Mouse (Mus musculus) CH12.LX (cell line): ENCODE results near the gene Tradd. TPM values are rescaled to one million over a fixed set of nuclear protein-coding genes. Genes with fewer than 3 reads are reported as not detected.

ENCODE experiments used
- DNase-seq: peaks from one replicate; pipeline ENCODE4 v3.0.0-alpha.2; 2013; ENCODE audit errors: extremely low read depth
- H3K27ac ChIP-seq: 2 replicates; pipeline ENCODE4 v1.5.1; 2012; ENCODE audit warnings: low read depth, mild to moderate bottlenecking, control low read depth, moderate library complexity; ENCODE audit not compliant: insufficient read depth
- H3K27me3 ChIP-seq: replicated peaks from 2 replicates; pipeline ENCODE3; 2012; ENCODE audit warnings: inconsistent platforms
- H3K36me3 ChIP-seq, 2 experiments: replicated peaks in 1 of 2; 2 replicates each; pipeline versions ENCODE3 to v1.6.1; 2012; ENCODE audit warnings: inconsistent platforms in 1 of 2, low read length in 1 of 2, mild to moderate bottlenecking in 1 of 2, mixed read lengths in 1 of 2, moderate library complexity in 1 of 2; ENCODE audit not compliant: control insufficient read depth in 1 of 2, insufficient read depth in 1 of 2
- H3K4me1 ChIP-seq, 2 experiments: 2 replicates each; pipeline ENCODE4 v1.6.1; 2012; ENCODE audit warnings: inconsistent platforms in 1 of 2, moderate library complexity in 1 of 2; ENCODE audit not compliant: insufficient read depth in 2 of 2, control insufficient read depth in 1 of 2
- H3K4me2 ChIP-seq: 2 replicates; pipeline ENCODE4 v1.6.1; 2012; ENCODE audit warnings: low read depth, mild to moderate bottlenecking, control low read depth; ENCODE audit not compliant: poor library complexity, insufficient read depth, severe bottlenecking
- H3K4me3 ChIP-seq, 3 experiments: fragments of 150-350 bp in 1 of 3; sonication (generic) in 1 of 3; replicated peaks in 1 of 3; 2 replicates each; pipeline versions ENCODE3 to v1.5.1; 2011 to 2012; ENCODE audit warnings: low read depth in 2 of 3, low read length in 2 of 3, mild to moderate bottlenecking in 2 of 3, moderate library complexity in 2 of 3, control low read depth in 1 of 3, improper control_type of control experiment in 1 of 3, inconsistent platforms in 1 of 3, mixed read lengths in 1 of 3; ENCODE audit not compliant: poor library complexity in 1 of 3
- H3K79me2 ChIP-seq: replicated peaks from 2 replicates; pipeline ENCODE4 v1.6.1; 2012; ENCODE audit warnings: mild to moderate bottlenecking, moderate library complexity; ENCODE audit not compliant: control insufficient read depth, poor library complexity, insufficient read depth, severe bottlenecking; ENCODE audit errors: extremely low read depth
- H3K9ac ChIP-seq: 2 replicates; pipeline ENCODE4 v1.6.1; 2012; ENCODE audit warnings: low read depth, mild to moderate bottlenecking, control low read depth, moderate library complexity; ENCODE audit not compliant: insufficient read depth
- H3K9me3 ChIP-seq: replicated peaks from 2 replicates; pipeline ENCODE3; 2012; ENCODE audit warnings: low read length, inconsistent platforms, mixed read lengths
- BHLHE40 ChIP-seq: IDR thresholded peaks from 2 replicates; pipeline ENCODE4 v1.6.1; 2011; ENCODE audit warnings: mild to moderate bottlenecking, low read depth, low read length, improper control_type of control experiment
- CHD2 ChIP-seq: IDR thresholded peaks from 2 replicates; pipeline ENCODE4 v1.6.1; 2011; ENCODE audit warnings: low read length, improper control_type of control experiment
- CTCF ChIP-seq, 2 experiments: IDR thresholded peaks in 1 of 2; conservative IDR thresholded peaks in 1 of 2; 2 replicates each; pipeline ENCODE4 v1.5.1; 2011 to 2012; ENCODE audit warnings: low read depth in 2 of 2, low read length in 2 of 2, improper control_type of control experiment in 1 of 2, inconsistent platforms in 1 of 2, mild to moderate bottlenecking in 1 of 2, moderate library complexity in 1 of 2
- ELF1 ChIP-seq: IDR thresholded peaks from 2 replicates; pipeline ENCODE4 v1.6.1; 2014; ENCODE audit warnings: low read depth, mild to moderate bottlenecking, inconsistent platforms, low read length, improper control_type of control experiment
- GABPA ChIP-seq: IDR thresholded peaks from 2 replicates; pipeline ENCODE4 v1.6.1; 2012; ENCODE audit warnings: low read depth, low read length, improper control_type of control experiment, inconsistent platforms; ENCODE audit not compliant: insufficient replicate concordance
- HCFC1 ChIP-seq: IDR thresholded peaks from 2 replicates; pipeline ENCODE4 v1.6.1; 2012; ENCODE audit warnings: low read depth, mild to moderate bottlenecking, inconsistent platforms, low read length, improper control_type of control experiment
- IRF4 ChIP-seq: IDR thresholded peaks from 2 replicates; pipeline ENCODE4 v1.6.1; 2014; ENCODE audit warnings: low read depth, mild to moderate bottlenecking, inconsistent platforms, low read length, improper control_type of control experiment
- JUN ChIP-seq: IDR thresholded peaks from 2 replicates; pipeline ENCODE4 v1.6.1; 2011; ENCODE audit warnings: low read depth, mild to moderate bottlenecking, low read length, improper control_type of control experiment, moderate library complexity; ENCODE audit not compliant: insufficient read depth
- KAT2A ChIP-seq: IDR thresholded peaks from 2 replicates; pipeline ENCODE4 v1.6.1; 2012; ENCODE audit warnings: low read length, improper control_type of control experiment, inconsistent platforms; ENCODE audit not compliant: insufficient replicate concordance
- MAFK ChIP-seq: IDR thresholded peaks from 2 replicates; pipeline ENCODE4 v1.6.1; 2011; ENCODE audit warnings: low read length, improper control_type of control experiment; ENCODE audit not compliant: insufficient replicate concordance
- MAX ChIP-seq: IDR thresholded peaks from 2 replicates; pipeline ENCODE4 v1.6.1; 2011; ENCODE audit warnings: low read length, improper control_type of control experiment
- MAZ ChIP-seq: IDR thresholded peaks from 2 replicates; pipeline ENCODE4 v1.6.1; 2012; ENCODE audit warnings: low read depth, mild to moderate bottlenecking, inconsistent platforms, low read length, improper control_type of control experiment, moderate library complexity
- MXI1 ChIP-seq: IDR thresholded peaks from 2 replicates; pipeline ENCODE4 v1.6.1; 2011; ENCODE audit warnings: mild to moderate bottlenecking, low read depth, low read length, improper control_type of control experiment
- MYC ChIP-seq: IDR thresholded peaks from 2 replicates; pipeline ENCODE4 v1.6.1; 2011; ENCODE audit warnings: low read depth, mild to moderate bottlenecking, improper control_type of control experiment, low read length
- NELFE ChIP-seq: IDR thresholded peaks from 2 replicates; pipeline ENCODE4 v1.6.1; 2011; ENCODE audit warnings: low read depth, low read length, improper control_type of control experiment
- POLR2A ChIP-seq: IDR thresholded peaks from 2 replicates; pipeline ENCODE4 v1.6.1; 2011; ENCODE audit warnings: low read depth, mild to moderate bottlenecking, improper control_type of control experiment, low read length
- POLR2AphosphoS2 ChIP-seq: IDR thresholded peaks from 2 replicates; pipeline ENCODE4 v1.6.1; 2011; ENCODE audit warnings: low read depth, low read length, improper control_type of control experiment
- RAD21 ChIP-seq: IDR thresholded peaks from 2 replicates; pipeline ENCODE4 v1.6.1; 2011; ENCODE audit warnings: low read depth, mild to moderate bottlenecking, low read length, improper control_type of control experiment, moderate library complexity
- RCOR1 ChIP-seq: conservative IDR thresholded peaks from 2 replicates; pipeline ENCODE4 v1.6.1; 2012; ENCODE audit warnings: low read depth, mild to moderate bottlenecking, inconsistent platforms, low read length, improper control_type of control experiment
- SIN3A ChIP-seq: IDR thresholded peaks from 2 replicates; pipeline ENCODE4 v1.6.1; 2012; ENCODE audit warnings: low read length, improper control_type of control experiment, inconsistent platforms
- SMC3 ChIP-seq: IDR thresholded peaks from 2 replicates; pipeline ENCODE4 v1.6.1; 2011; ENCODE audit warnings: low read depth, low read length, improper control_type of control experiment
- TCF12 ChIP-seq: IDR thresholded peaks from 2 replicates; pipeline ENCODE4 v1.6.1; 2014; ENCODE audit warnings: low read depth, mild to moderate bottlenecking, inconsistent platforms, low read length, improper control_type of control experiment
- USF1 ChIP-seq: IDR thresholded peaks from 2 replicates; pipeline ENCODE4 v1.6.1; 2014; ENCODE audit warnings: low read depth, mild to moderate bottlenecking, inconsistent platforms, low read length, improper control_type of control experiment
- ZC3H11A ChIP-seq: IDR thresholded peaks from 2 replicates; pipeline ENCODE4 v1.6.1; 2012; ENCODE audit warnings: low read depth, mild to moderate bottlenecking, inconsistent platforms, low read length, improper control_type of control experiment
- ZKSCAN1 ChIP-seq: IDR thresholded peaks from 2 replicates; pipeline ENCODE4 v1.6.1; 2012; ENCODE audit warnings: low read depth, inconsistent platforms, low read length, improper control_type of control experiment, borderline replicate concordance
- ZMIZ1 ChIP-seq: IDR thresholded peaks from 2 replicates; pipeline ENCODE4 v1.6.1; 2012; ENCODE audit warnings: low read depth, mild to moderate bottlenecking, inconsistent platforms, low read length, improper control_type of control experiment
- ZNF384 ChIP-seq: IDR thresholded peaks from 2 replicates; pipeline ENCODE4 v1.6.1; 2012; ENCODE audit warnings: low read depth, low read length, improper control_type of control experiment, inconsistent platforms
- dilution Hi-C: fragments of 300-500 bp; cut with MboI; formaldehyde crosslinking; loops from 2 replicates; pipeline ENCODE4 v1.14.3; 2020; ENCODE audit warnings: low sequenced_read_pairs; ENCODE audit not compliant: extremely low pct_unique_long_range_greater_than_20kb, extremely low pct_ligation_motif_present
- in situ Hi-C: fragments of 300-500 bp; cut with MboI; formaldehyde crosslinking; loops from 3 replicates; pipeline ENCODE4 v1.14.3; 2019; ENCODE audit warnings: low sequenced_read_pairs, low pct_ligation_motif_present, low pct_unique_long_range_greater_than_20kb, mixed read lengths
- polyA plus RNA-seq: library from polyadenylated mRNA; unstranded; fragments of >175 nt; gene quantifications from 2 replicates; pipeline ENCODE4 v1.2.1, GENCODE M21; 2012; ENCODE audit warnings: low read depth; ENCODE audit not compliant: insufficient read length
- total RNA-seq, 2 experiments: library from RNA; depleted of rRNA; stranded (reverse); fragments of 300-350 nt in 1 of 2; fragments of >200 nt in 1 of 2; gene quantifications; 2 replicates each; pipeline ENCODE4 v1.2.3; 2012 to 2014

Tradd gene
- total and polyA plus RNA-seq, 3 experiments, result 18.6 to 30.8 (median 20.4) TPM

DNA sequence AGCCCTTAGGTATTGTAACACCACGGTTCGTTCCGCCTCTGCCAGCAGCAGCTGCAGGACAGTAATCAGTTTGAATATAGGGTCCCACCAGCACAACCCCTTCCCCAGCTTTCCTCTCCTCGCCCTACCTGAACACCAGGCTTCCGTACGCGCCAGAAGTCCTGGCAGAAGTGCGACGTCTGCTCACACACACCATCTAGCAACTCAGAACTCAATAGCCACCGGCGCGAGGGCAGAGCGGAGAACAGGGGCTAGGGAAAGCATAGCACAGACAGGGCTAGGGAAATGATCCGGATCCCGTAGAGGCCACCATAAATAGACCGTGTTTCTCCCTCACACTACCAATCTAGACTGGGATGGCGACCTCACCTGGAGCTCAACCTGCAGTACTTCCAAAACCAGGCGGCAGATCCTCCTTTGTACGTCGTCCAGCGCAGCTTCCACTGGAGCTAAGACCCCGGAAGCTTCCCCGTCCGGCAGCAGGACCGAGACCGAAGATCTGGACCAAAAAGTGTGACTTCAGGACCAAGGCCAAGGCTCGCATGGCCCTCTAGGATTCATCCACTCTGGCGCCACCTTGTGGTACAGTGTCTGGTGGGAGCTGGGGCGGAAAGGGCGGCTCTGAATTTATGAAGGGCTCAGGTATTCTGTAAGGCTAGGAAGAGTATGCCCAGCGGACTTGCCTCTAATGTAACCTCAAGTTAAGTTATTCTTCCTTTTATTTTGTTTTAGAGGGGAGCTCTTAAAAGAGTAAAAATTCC is 26.3 kb upstream of the Tradd start:
- DNase-seq, result peak; percentile 89
- TF ChIP-seq RCOR1 (no peak), GABPA (no peak), JUN (no peak), SIN3A (peak; percentile 96), TCF12 (no peak), ZNF384 (no peak), KAT2A (no peak), ZMIZ1 (no peak), POLR2AphosphoS2 (no peak), HCFC1 (no peak), BHLHE40 (no peak), CTCF (conservative IDR thresholded peaks at IDR 0.05 in 1 of 2, IDR thresholded peaks at IDR 0.05 in 1 of 2; ENCODE audit: low read depth in 2 of 2, low read length in 2 of 2) (peak; percentile 60 to 87), ELF1 (0 out of 2 replicates have a peak, but pooled peaks have one; percentile 8), MXI1 (peak; percentile 91), IRF4 (0 out of 2 replicates have a peak, but pooled peaks have one; percentile 22), NELFE (no peak; the same call in 1 of the 2 replicates), MAX (0 out of 2 replicates have a peak, but pooled peaks have one; percentile 16), MAFK (no peak), USF1 (no peak), RAD21 (peak; percentile 49), CHD2 (no peak), MAZ (no peak), ZKSCAN1 (no peak), MYC (no peak), ZC3H11A (no peak), POLR2A (no peak), SMC3 (peak; percentile 77)
- H3K36me3 ChIP-seq, result peaks cover 0 to 19% of the 10 kb centered on the region in 2 experiments
- no peak overlapping the region for H3K4me3 ChIP-seq
- dilution Hi-C loops (no loop called here), in situ Hi-C loops (loop anchor here (5.0 kb wide), 1 partner anchor 33 kb away; the partner anchor contains the start of gene B3gnt9)
- no peaks in the 10 kb centered on the region for H3K79me2 ChIP-seq
- peaks cover 13 to 36% of the 10 kb centered on the region in 2 experiments for H3K4me1 ChIP-seq
- H3K27ac ChIP-seq, result no peak overlapping the region
- H3K4me2 ChIP-seq, result no peak overlapping the region
- no peaks in the 10 kb centered on the region for H3K27me3 ChIP-seq
- no peaks in the 10 kb centered on the region for H3K9me3 ChIP-seq
- H3K9ac ChIP-seq, result no peak overlapping the region
